Mouse (Mus musculus) Patski (cell line): Measurements from ENCODE around the gene Ggt5. TPM values are rescaled to one million over a fixed set of nuclear protein-coding genes. Genes with fewer than 3 reads are reported as not detected.

Experiments used
- ATAC-seq: fragments of 100-300 bp; one replicate; pipeline ENCODE4 v1.8.0; 2021
- CTCF ChIA-PET: fragments of 350-600 bp; sonication (Branson Sonifier 250); formaldehyde crosslinking; loops from one replicate; lab custom pipeline; 2022; ENCODE audit warnings: inconsistent platforms; lab: Charles Lee
- POLR2A ChIA-PET: fragments of 350-600 bp; sonication (Branson Sonifier 250); formaldehyde crosslinking; loops from one replicate; lab custom pipeline; 2022; ENCODE audit warnings: antibody characterized with exemption, inconsistent platforms; lab: Charles Lee
- DNase-seq: peaks from one replicate; pipeline ENCODE4 v3.0.0-alpha.2; 2011; ENCODE audit warnings: low read depth, low spot score
- H3K27me3 ChIP-seq: fragments of 371-371 bp; one replicate; pipeline ENCODE4 v1.5.1; 2021
- CTCF ChIP-seq: fragments of 100-300 bp; IDR thresholded peaks from one replicate; pipeline ENCODE4 v1.5.1; 2021
- in situ Hi-C: fragments of 300-500 bp; cut with MboI; formaldehyde crosslinking; loops from 3 replicates; pipeline ENCODE4 v1.11.1; 2018; ENCODE audit warnings: low pct_unique_long_range_greater_than_20kb, mixed read lengths
- polyA plus RNA-seq: library from polyadenylated mRNA; unstranded; gene quantifications from one replicate; pipeline ENCODE4 v1.2.3, GENCODE M21; 2021

Ggt5 gene
- polyA plus RNA-seq, 1 experiment from 2014 or later: not detected

GRCm38 (mm10) chr10:75636084-75636786, 47.1 kb downstream of the Ggt5 start:
- ChIA-PET POLR2A (no interaction called here), CTCF (interaction anchor here (0.8 to 1.9 kb wide), 3 partner anchors 19 to 49 kb away, joined by 3 to 6 read pairs (median 5); no protein-coding TSS in a partner anchor)
- no peaks in the 10 kb centered on the region for H3K27me3 ChIP-seq
- no peak for TF ChIP-seq CTCF
- in situ Hi-C loops: loop anchor here (5.0 kb wide), 1 partner anchor 49 kb away; the partner anchor contains the start of gene Ggt5
- DNase-seq (no peak), ATAC-seq (no peak)

DNA sequence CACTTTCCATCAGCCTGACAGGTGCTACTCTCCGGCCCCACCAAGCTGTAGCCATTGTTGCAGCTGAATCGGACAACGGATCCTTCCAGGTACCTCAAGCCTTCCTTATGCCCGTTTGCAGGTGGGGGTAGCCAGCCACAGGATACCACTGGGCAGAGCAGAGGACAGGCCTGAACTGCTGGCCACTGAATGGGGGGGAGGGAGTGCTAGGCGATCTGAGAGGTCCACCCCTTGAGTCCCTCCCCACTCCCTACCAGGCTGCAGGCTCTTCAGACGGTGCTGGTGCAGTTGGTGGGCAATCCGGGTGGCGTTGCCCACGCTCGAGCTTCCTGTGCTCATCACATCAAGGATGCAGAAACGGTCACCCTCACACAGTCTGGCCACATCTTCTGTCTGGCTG, 48.6 kb downstream of the Ggt5 start:
- CTCF ChIA-PET: no interaction called here
- POLR2A ChIA-PET: no interaction called here
- no peak for DNase-seq
- in situ Hi-C loops: loop anchor here (5.0 kb wide), 1 partner anchor 50 kb away; the partner anchor contains the start of gene Ggt5
- H3K27me3 ChIP-seq: no peaks in the 10 kb centered on the region
- no peak for TF ChIP-seq CTCF
- ATAC-seq: no peak

DNA sequence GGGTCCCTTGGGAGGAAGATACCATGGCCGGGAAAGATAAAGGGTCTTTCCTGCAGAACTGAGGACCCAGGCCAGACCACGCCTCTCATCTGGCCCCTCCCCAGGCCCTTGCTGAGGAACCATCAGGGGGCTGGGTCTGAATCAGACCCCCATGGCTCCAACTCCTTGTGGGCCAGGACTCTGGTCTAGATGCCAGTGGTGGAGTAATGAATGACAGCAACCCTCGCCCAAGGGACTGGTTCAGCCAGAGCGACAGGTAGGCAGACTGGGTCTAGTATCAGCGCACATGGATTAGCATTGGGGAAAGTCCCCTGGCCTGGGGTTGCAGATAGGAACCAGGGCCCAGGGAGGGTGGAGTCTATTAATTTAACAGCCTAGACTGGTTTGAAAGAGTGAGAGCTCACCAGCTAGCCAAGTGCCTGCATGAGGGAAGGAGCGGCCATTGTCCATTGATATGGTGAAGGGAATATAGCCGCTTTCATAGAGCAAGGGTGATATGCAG, 52.6 kb downstream of the Ggt5 start:
- no peaks in the 10 kb centered on the region for H3K27me3 ChIP-seq
- ATAC-seq (no peak), DNase-seq (no peak)
- in situ Hi-C loops: no loop called here
- ChIA-PET POLR2A (no interaction called here), CTCF (no interaction called here)
- TF ChIP-seq CTCF: no peak

- in situ Hi-C loops: no loop called here
- no peaks in the 10 kb centered on the region for H3K27me3 ChIP-seq
- no peak for DNase-seq
- ChIA-PET CTCF (no interaction called here), POLR2A (no interaction called here)
- no peak for ATAC-seq
- no peak for TF ChIP-seq CTCF
Measured at GRCm38 (mm10) chr10:75642436-75642835, 53.3 kb downstream of the Ggt5 start.

GRCm38 (mm10) chr10:75642891-75643290, 53.8 kb downstream of the Ggt5 start:
- no peak for DNase-seq
- TF ChIP-seq CTCF: no peak
- no peaks in the 10 kb centered on the region for H3K27me3 ChIP-seq
- POLR2A ChIA-PET: interaction anchor here (1.0 kb wide), 1 partner anchor 82 kb away, joined by 3 read pairs; no protein-coding TSS in a partner anchor
- no peak for ATAC-seq
- in situ Hi-C loops: no loop called here
- CTCF ChIA-PET: no interaction called here

DNA sequence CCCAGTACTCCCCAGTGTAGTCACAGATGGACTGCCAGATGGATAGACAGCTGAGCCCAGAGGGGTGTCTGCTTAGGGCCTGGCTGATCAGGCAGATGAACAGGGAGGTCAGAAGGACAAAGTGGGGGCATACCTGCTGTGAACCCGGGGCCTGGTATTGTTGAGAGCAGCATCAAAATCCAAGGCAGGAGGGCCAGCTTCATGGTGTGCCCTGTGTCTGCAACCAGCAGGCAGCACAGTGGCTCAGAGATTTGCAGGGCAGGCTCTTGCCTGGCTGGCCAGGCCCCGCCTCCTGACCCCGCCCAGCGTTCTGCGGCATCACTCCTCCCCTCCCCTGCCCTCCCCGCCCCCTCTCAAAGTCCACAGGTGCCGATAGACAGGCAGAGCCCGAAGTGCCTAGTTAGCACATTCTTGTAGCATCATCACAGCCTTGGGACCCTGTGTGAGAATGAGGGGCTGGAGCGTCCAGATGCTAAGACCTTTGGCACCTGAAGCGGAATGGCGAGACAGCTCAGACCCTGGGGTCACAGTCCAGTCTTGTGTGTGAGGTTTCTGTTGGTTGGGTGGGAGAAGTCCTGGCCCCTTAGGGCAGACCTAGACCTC, 54.7 kb downstream of the Ggt5 start, which contains the start of gene Susd2:
Gene Susd2 (minus strand): TSS at position 268 of the 603 bp plus-strand sequence.
- DNase-seq: no peak
- no peak for ATAC-seq
- CTCF ChIA-PET: no interaction called here
- H3K27me3 ChIP-seq: no peaks in the 10 kb centered on the region
- in situ Hi-C loops: no loop called here
- POLR2A ChIA-PET: interaction anchor here (1.0 kb wide), 1 partner anchor 83 kb away, joined by 3 read pairs; no protein-coding TSS in a partner anchor
- no peak for TF ChIP-seq CTCF

DNA sequence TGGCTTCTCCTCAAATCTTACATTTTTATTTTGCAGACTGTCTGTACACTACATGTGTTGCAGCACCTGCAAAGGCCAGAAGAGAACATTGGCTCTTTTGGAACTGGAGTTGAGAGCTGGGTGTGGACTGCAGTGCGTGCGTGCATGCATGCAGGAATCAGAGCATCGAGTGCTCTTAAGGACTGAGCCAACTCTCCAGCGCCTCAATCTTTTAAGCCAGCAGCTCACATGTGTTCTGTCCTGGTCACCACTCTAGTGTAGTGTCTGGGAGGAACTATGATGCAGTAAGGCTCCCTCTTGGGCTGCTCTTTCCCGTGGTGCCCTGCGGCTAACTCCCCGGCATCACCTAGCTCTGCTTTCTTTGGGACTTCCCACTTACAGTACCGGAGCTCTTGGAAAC, 56.5 kb downstream of the Ggt5 start:
- CTCF ChIA-PET: no interaction called here
- in situ Hi-C loops: no loop called here

GRCm38 (mm10) chr10:75646406-75646805, 57.3 kb downstream of the Ggt5 start:
- no peak for TF ChIP-seq CTCF
- ChIA-PET POLR2A (no interaction called here), CTCF (no interaction called here)
- in situ Hi-C loops: no loop called here
- DNase-seq (no peak), ATAC-seq (no peak)
- no peaks in the 10 kb centered on the region for H3K27me3 ChIP-seq

More for the DNA sequence above, 56.5 kb downstream of the Ggt5 start:
- POLR2A ChIA-PET: no interaction called here
- TF ChIP-seq CTCF: no peak
- H3K27me3 ChIP-seq: no peaks in the 10 kb centered on the region
- ATAC-seq (no peak), DNase-seq (no peak)

DNA sequence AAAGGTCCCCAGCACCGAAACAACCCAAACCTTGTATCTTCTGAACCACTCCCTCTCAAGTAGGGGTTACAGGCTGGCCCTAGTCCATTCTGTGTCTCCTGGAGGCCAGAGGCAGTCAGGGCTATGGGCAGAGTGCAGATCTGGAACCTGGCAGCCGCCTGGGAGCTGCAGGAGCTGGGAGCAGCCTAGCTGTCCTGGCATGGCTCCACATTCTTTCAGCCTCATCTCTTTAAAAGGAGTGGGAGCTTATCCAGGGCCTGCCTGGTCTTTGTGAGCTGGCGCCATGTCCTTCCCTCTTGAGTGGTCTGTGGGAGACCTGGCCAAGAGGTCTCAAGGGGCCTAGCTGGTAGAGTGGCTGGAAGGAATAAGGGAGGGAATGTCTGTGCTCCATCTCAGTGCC, 58.2 kb downstream of the Ggt5 start:
- no peak for TF ChIP-seq CTCF
- ATAC-seq (no peak), DNase-seq (no peak)
- ChIA-PET POLR2A (no interaction called here), CTCF (no interaction called here)
- no peaks in the 10 kb centered on the region for H3K27me3 ChIP-seq
- in situ Hi-C loops: no loop called here

DNA sequence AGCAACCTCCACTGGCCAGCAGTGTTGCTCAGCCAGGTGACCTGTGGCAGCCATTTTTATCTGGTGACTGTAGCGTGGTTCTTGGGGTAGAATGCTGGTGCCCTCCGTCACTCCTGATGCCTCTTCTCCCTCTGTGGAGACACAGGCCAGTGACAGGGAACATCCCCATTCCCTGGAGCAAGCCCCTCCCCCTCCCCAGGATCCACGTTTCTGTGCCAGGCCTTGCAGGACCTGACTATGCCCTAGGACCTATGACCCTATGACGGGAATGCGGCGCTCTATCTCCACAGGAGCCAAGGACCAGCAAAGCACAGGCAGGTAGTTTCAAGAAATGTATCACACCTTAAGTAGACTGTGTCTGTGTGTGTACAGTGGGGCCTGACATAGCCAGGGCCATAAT, 59.0 kb downstream of the Ggt5 start:
- in situ Hi-C loops: no loop called here
- H3K27me3 ChIP-seq: no peaks in the 10 kb centered on the region
- ChIA-PET POLR2A (no interaction called here), CTCF (no interaction called here)
- no peak for DNase-seq
- no peak for TF ChIP-seq CTCF
- no peak for ATAC-seq

- POLR2A ChIA-PET: no interaction called here
- no peaks in the 10 kb centered on the region for H3K27me3 ChIP-seq
- ATAC-seq (no peak), DNase-seq (no peak)
- CTCF ChIA-PET: no interaction called here
- in situ Hi-C loops: no loop called here
- TF ChIP-seq CTCF: no peak
Measured at GRCm38 (mm10) chr10:75649001-75649400, 59.9 kb downstream of the Ggt5 start.
